14 mouse cellular contexts compared by ENCODE assay signal in the genomic region with DNA sequence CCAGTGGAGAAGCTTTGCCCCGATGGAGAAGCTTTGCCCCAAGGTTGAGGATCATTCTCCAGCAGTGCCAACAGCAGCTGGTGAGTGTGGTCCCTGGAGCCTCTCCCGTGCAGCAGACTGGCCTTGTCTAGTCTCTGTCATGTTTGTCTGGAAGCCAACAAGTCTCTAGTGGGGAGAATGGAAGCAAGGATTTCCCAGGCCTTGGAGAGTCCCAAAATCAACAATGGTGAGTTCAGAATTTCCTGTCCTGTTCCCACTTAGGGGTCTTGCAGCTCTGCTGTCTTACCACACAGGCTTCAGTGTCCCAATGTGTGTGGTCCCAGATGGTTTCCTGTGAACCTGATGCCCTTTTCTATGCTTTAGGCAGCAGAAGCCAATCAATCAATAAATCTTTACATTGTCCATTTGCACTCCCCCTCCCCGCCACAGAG. TPM values are rescaled to one million over a fixed set of nuclear protein-coding genes. Genes with fewer than 3 reads are reported as not detected.
DNase-seq lines count a peak whose midpoint lies in the region; ATAC-seq and TF ChIP-seq lines count a peak whose summit lies in the region.
"Had no signal": no experiment of that assay in that cellular context is flagged by ENCODE, and none has a peak within 500 bp of the region (broad histone marks: within the 10 kb centered on the region; RNA-seq: fewer than 3 reads in every experiment).

No protein-coding gene starts in this region.

- H3K4me3 ChIP-seq in hindbrain, embryonic 11.5 days (ENCODE audit: low read depth, low read length): no peak overlapping the region
- H3K4me3 ChIP-seq in hindbrain, embryonic 13.5 days: no peak overlapping the region
- no peak overlapping the region for H3K4me3 ChIP-seq in lung, embryonic 14.5 days (ENCODE audit: low read depth, low read length)
- H3K4me3 ChIP-seq: megakaryocyte, embryonic 14.5 days had no signal

- no peak overlapping the region for H3K27ac ChIP-seq in hindbrain, embryonic 11.5 days (ENCODE audit: low read depth, low read length)
- no peak overlapping the region for H3K27ac ChIP-seq in hindbrain, embryonic 13.5 days
- H3K27ac ChIP-seq in lung, embryonic 14.5 days (ENCODE audit: low read depth): peak overlapping the region; percentile 78

- no peaks in the 10 kb centered on the region for H3K27me3 ChIP-seq in hindbrain, embryonic 11.5 days (ENCODE audit: control insufficient read depth, insufficient read depth, low read length)
- no peaks in the 10 kb centered on the region for H3K27me3 ChIP-seq in hindbrain, embryonic 13.5 days
- no peaks in the 10 kb centered on the region for H3K27me3 ChIP-seq in lung, embryonic 14.5 days (ENCODE audit: insufficient read depth, low read length)
- H3K27me3 ChIP-seq: megakaryocyte, embryonic 14.5 days had no signal

- H3K9ac ChIP-seq in hindbrain, embryonic 11.5 days (ENCODE audit: low read depth, low read length): no peak overlapping the region
- no peak overlapping the region for H3K9ac ChIP-seq in hindbrain, embryonic 13.5 days
- H3K9ac ChIP-seq in lung, embryonic 14.5 days: no peak overlapping the region

- WGBS in hindbrain, embryonic 11.5 days: 41% methylated on average over 3 of the region's 3 CpGs
- WGBS in hindbrain, embryonic 13.5 days: 27% methylated on average over 3 of the region's 3 CpGs
- WGBS in lung, embryonic 14.5 days: 28% methylated on average over 3 of the region's 3 CpGs

- no peaks in the 10 kb centered on the region; the same call in 1 of the 2 replicates for H3K4me1 ChIP-seq in hindbrain, embryonic 11.5 days (replicated peaks; ENCODE audit: control insufficient read depth, insufficient read depth, low read length)
- 0 out of 2 replicates have a peak, but pooled peaks cover 6% of the 10 kb centered on the region for H3K4me1 ChIP-seq in hindbrain, embryonic 13.5 days (replicated peaks)
- H3K4me1 ChIP-seq in lung, embryonic 14.5 days (ENCODE audit: insufficient read depth): peaks cover 17% of the 10 kb centered on the region; the same call in 1 of the 2 replicates

- no peaks in the 10 kb centered on the region for H3K36me3 ChIP-seq in hindbrain, embryonic 11.5 days (ENCODE audit: control insufficient read depth, insufficient read depth, low read length)
- H3K36me3 ChIP-seq in hindbrain, embryonic 13.5 days: no peaks in the 10 kb centered on the region
- H3K36me3 ChIP-seq in lung, embryonic 14.5 days (ENCODE audit: insufficient read depth): no peaks in the 10 kb centered on the region
- H3K36me3 ChIP-seq: G1E had no signal

- no peak for DNase-seq in hindbrain, embryonic 11.5 days (ENCODE audit: low spot score)
- peak; percentile 79 for DNase-seq in lung, embryonic 14.5 days
- DNase-seq in lung, postnatal 25 days (ENCODE audit: low spot score): no peak
- DNase-seq in heart, adult 9 months (ENCODE audit: low spot score in 2 of 2): peak; percentile 52 to 57
- DNase-seq in heart, postnatal 4 days: peak; percentile 23
- DNase-seq in right cerebral cortex, postnatal 14 days: no peak
- DNase-seq: adrenal gland, postnatal 25 days; cerebellum, postnatal 14 days; liver; right cerebral cortex, adult 18-20 months; thymus, adult 2 months had no signal

- no peak overlapping the region for H3K4me2 ChIP-seq in hindbrain, embryonic 11.5 days (replicated peaks; ENCODE audit: low read depth, low read length)
- no peak overlapping the region for H3K4me2 ChIP-seq in hindbrain, embryonic 13.5 days
- no peak overlapping the region for H3K4me2 ChIP-seq in lung, embryonic 14.5 days

- TF ChIP-seq CTCF in lung, embryonic 14.5 days (IDR thresholded peaks at IDR 0.05; ENCODE audit: low read depth): no peak

- ATAC-seq in hindbrain, embryonic 11.5 days (ENCODE audit: low FRiP score): peak; percentile 54; the same call in 1 of the 2 replicates
- ATAC-seq in hindbrain, embryonic 13.5 days (ENCODE audit: low FRiP score): no peak
- peak; percentile 41; the same call in 1 of the 2 replicates for ATAC-seq in lung, embryonic 14.5 days (ENCODE audit: insufficient read depth)

- no peaks in the 10 kb centered on the region for H3K9me3 ChIP-seq in hindbrain, embryonic 11.5 days (ENCODE audit: control insufficient read depth, low read length)
- no peaks in the 10 kb centered on the region for H3K9me3 ChIP-seq in hindbrain, embryonic 13.5 days
- no peaks in the 10 kb centered on the region for H3K9me3 ChIP-seq in lung, embryonic 14.5 days (ENCODE audit: low read depth, low read length)

RNA-seq across cellular contexts. Expression of a gene that starts 56.6 kb away (rescaled TPM):
- 19.2 and 20.1 TPM in 2 replicates for polyA plus RNA-seq in hindbrain, embryonic 11.5 days (2014; fragmentation: Nextera tagmentation; extraction: Ambion mirVana)
- 13.6 and 15.7 TPM in 2 replicates for polyA plus RNA-seq in hindbrain, embryonic 13.5 days (2015; fragmentation: Nextera tagmentation; extraction: Ambion mirVana)
- 47.3 and 48.4 TPM in 2 replicates for polyA plus RNA-seq in lung, embryonic 14.5 days (2014; fragmentation: Nextera tagmentation; extraction: Ambion mirVana)
- total RNA-seq in heart, postnatal 4 days (2021): 10 to 100 TPM; 22.0 to 23.4 TPM

Comparison
In these comparisons a context has a peak if more than half of its experiments do, and no peak if none do; other contexts are left out.
1. DNase-seq: peak in lung, embryonic 14.5 days (single experiment), heart, adult 9 months (2 of 2) and heart, postnatal 4 days (single experiment); none in hindbrain, embryonic 11.5 days (single experiment), lung, postnatal 25 days (single experiment) and right cerebral cortex, postnatal 14 days (single experiment).